In genomic region chr5:98955576-98955975, GRCm38 (mm10) we compare ENCODE assay signal across 25 mouse cellular contexts.
"Had no signal": no experiment of that assay in that cellular context is flagged by ENCODE, and none has a peak within 500 bp of the region (broad histone marks: within the 10 kb centered on the region; RNA-seq: fewer than 3 reads in every experiment).

No protein-coding gene starts in this region.

- H3K27me3 ChIP-seq: heart, embryonic 12.5 days; hindbrain, embryonic 12.5 days; intestine, embryonic 15.5 days; limb, embryonic 12.5 days had no signal

- H3K4me2 ChIP-seq: heart, embryonic 12.5 days; hindbrain, embryonic 12.5 days; hindbrain, embryonic 14.5 days; intestine, embryonic 15.5 days; limb, embryonic 12.5 days had no signal

- ATAC-seq: hindbrain, embryonic 16.5 days; inflammation-experienced regulatory T-cells, adult 6 months; intestine, embryonic 15.5 days; intestine, postnatal 0 days had no signal

- H3K4me1 ChIP-seq: heart, embryonic 10.5 days; heart, embryonic 12.5 days; intestine, embryonic 15.5 days; limb, embryonic 10.5 days; limb, embryonic 12.5 days had no signal

- H3K27ac ChIP-seq: gastrocnemius, adult 2 months; heart, embryonic 10.5 days; hindbrain, embryonic 10.5 days; hindbrain, embryonic 12.5 days; hindbrain, embryonic 14.5 days; intestine, embryonic 15.5 days; layer of hippocampus, adult 2 months; left cerebral cortex, adult 2 months; limb, embryonic 10.5 days; limb, embryonic 12.5 days had no signal

- H3K9me3 ChIP-seq: heart, embryonic 10.5 days; heart, embryonic 12.5 days; hindbrain, embryonic 10.5 days; hindbrain, embryonic 12.5 days; intestine, embryonic 15.5 days; limb, embryonic 10.5 days; limb, embryonic 12.5 days had no signal

- DNase-seq: gastrocnemius, adult 2 months; gastrocnemius, postnatal 10 days; gastrocnemius, postnatal 25 days; heart, adult 18-20 months; heart, postnatal 10 days; heart, postnatal 4 days; kidney, adult 18-20 months; kidney, adult 8-10 months; kidney, postnatal 10 days; kidney, postnatal 25 days; kidney, postnatal 4 days; liver had no signal

- H3K9ac ChIP-seq: heart, embryonic 12.5 days; hindbrain, embryonic 12.5 days; hindbrain, embryonic 14.5 days; intestine, embryonic 15.5 days; limb, embryonic 12.5 days had no signal

- H3K4me3 ChIP-seq: gastrocnemius, adult 2 months; heart, embryonic 10.5 days; heart, embryonic 12.5 days; hindbrain, embryonic 10.5 days; hindbrain, embryonic 12.5 days; intestine, embryonic 15.5 days; layer of hippocampus, adult 2 months; left cerebral cortex, adult 2 months; limb, embryonic 10.5 days; limb, embryonic 12.5 days had no signal

- H3K36me3 ChIP-seq: heart, embryonic 10.5 days; heart, embryonic 12.5 days; hindbrain, embryonic 10.5 days; hindbrain, embryonic 12.5 days; intestine, embryonic 15.5 days; limb, embryonic 10.5 days; limb, embryonic 12.5 days had no signal
